Mouse (Mus musculus) liver, embryonic 14.5 days (tissue): ENCODE results near the gene Cyp11a1. TPM values are rescaled to one million over a fixed set of nuclear protein-coding genes. Genes with fewer than 3 reads are reported as not detected.

Experiments used
- ATAC-seq: fragments of 200-750 bp; cut with Nextera tagmentation; 2 replicates; pipeline ENCODE4 v1.8.0; 2017; ENCODE audit warnings: moderate number of reproducible peaks, mild to moderate bottlenecking, moderate library complexity; ENCODE audit not compliant: insufficient read depth
- DNase-seq, 3 experiments: peaks; one replicate each; pipeline ENCODE4 v3.0.0-alpha.2; 2012 to 2013; ENCODE audit warnings: low read depth in 3 of 3, low spot score in 3 of 3
- H3K27ac ChIP-seq: fragments of 300-500 bp; sonication (generic); 2 replicates; pipeline ENCODE4 v1.5.1; 2014; ENCODE audit warnings: moderate library complexity, mild to moderate bottlenecking, control low read depth, inconsistent platforms
- H3K27me3 ChIP-seq: fragments of 300-500 bp; sonication (generic); 2 replicates; pipeline ENCODE4 v1.6.1; 2014; ENCODE audit warnings: mild to moderate bottlenecking, low read length, moderate library complexity; ENCODE audit not compliant: control insufficient read depth, insufficient read depth
- H3K36me3 ChIP-seq: fragments of 300-500 bp; sonication (generic); replicated peaks from 2 replicates; pipeline ENCODE4 v1.6.1; 2014; ENCODE audit warnings: low read depth; ENCODE audit not compliant: control insufficient read depth, insufficient read depth
- H3K4me1 ChIP-seq, 2 experiments: fragments of 200-500 bp in 1 of 2; fragments of 300-500 bp in 1 of 2; sonication (generic) in 1 of 2; replicated peaks; 2 replicates each; pipeline ENCODE4 v1.6.1; 2012 to 2014; ENCODE audit warnings: antibody characterized with exemption in 1 of 2, inconsistent platforms in 1 of 2, low read length in 1 of 2; ENCODE audit not compliant: control insufficient read depth in 2 of 2, insufficient read depth in 2 of 2
- H3K4me2 ChIP-seq: fragments of 300-500 bp; sonication (generic); 2 replicates; pipeline ENCODE4 v1.6.1; 2014; ENCODE audit warnings: low read depth, mild to moderate bottlenecking, control low read depth, moderate library complexity
- H3K4me3 ChIP-seq, 2 experiments: fragments of 200-500 bp in 1 of 2; fragments of 300-500 bp in 1 of 2; sonication (generic) in 1 of 2; 2 replicates each; pipeline ENCODE4 v1.5.1; 2012 to 2014; ENCODE audit warnings: low read depth in 2 of 2, low read length in 2 of 2, mild to moderate bottlenecking in 2 of 2, control low read depth in 1 of 2, inconsistent platforms in 1 of 2, moderate library complexity in 1 of 2; ENCODE audit not compliant: insufficient read depth in 1 of 2
- H3K9ac ChIP-seq: fragments of 300-500 bp; sonication (generic); replicated peaks from 2 replicates; pipeline ENCODE4 v1.6.1; 2014; ENCODE audit warnings: mild to moderate bottlenecking, control low read depth, moderate library complexity
- H3K9me3 ChIP-seq: fragments of 300-500 bp; sonication (generic); 2 replicates; pipeline ENCODE4 v1.6.1; 2016; ENCODE audit warnings: low read length, mixed read lengths; ENCODE audit not compliant: control insufficient read depth
- CTCF ChIP-seq: IDR thresholded peaks from 2 replicates; pipeline ENCODE4 v1.5.1; 2016; ENCODE audit warnings: antibody characterized with exemption, low read depth, control low read depth
- EP300 ChIP-seq: IDR thresholded peaks from 2 replicates; pipeline ENCODE4 v1.6.1; 2016; ENCODE audit warnings: antibody characterized with exemption, low read depth
- WGBS: fragments of 180-500 bp; shearing (Covaris S2); extraction: QIAGEN DNeasy Blood & Tissue Kit; methylation state at CpG from one replicate; pipeline ENCODE4 v1.1.7; 2014; ENCODE audit not compliant: insufficient replicate concordance; 5-methylcytosine and 5-hydroxymethylcytosine counted together
- polyA plus RNA-seq, 2 experiments: library from polyadenylated mRNA; depleted of rRNA in 1 of 2; stranded (reverse) in 1 of 2; unstranded in 1 of 2; fragments of >200 nt; fragmentation: Nextera tagmentation in 1 of 2; extraction: Ambion mirVana in 1 of 2; gene quantifications; 2 replicates each; pipeline versions ENCODE4 v1.2.1 to v1.2.3; 2012 to 2014

Cyp11a1 gene
- polyA plus RNA-seq, 2 experiments: 0.37 to 0.55 TPM

- Histone ChIP-seq H3K9ac (no peak overlapping the region), H3K36me3 (no peaks in the 10 kb centered on the region), H3K4me1 (no peaks in the 10 kb centered on the region), H3K27me3 (no peaks in the 10 kb centered on the region), H3K4me2 (no peak overlapping the region), H3K27ac (no peak overlapping the region), H3K4me3 (no peak overlapping the region), H3K9me3 (no peaks in the 10 kb centered on the region)
- ATAC-seq (no peak), DNase-seq (no peak)
- TF ChIP-seq EP300 (no peak), CTCF (no peak)
- 65% methylated on average over 1 of the region's 1 CpGs for WGBS
These were observed 47.8 kb downstream of the Cyp11a1 start for GRCm38 (mm10) chr9:58054032-58054431.

GRCm38 (mm10) chr9:58055666-58056065 is 49.5 kb downstream of the Cyp11a1 start:
- Histone ChIP-seq H3K36me3 (no peaks in the 10 kb centered on the region), H3K4me3 (no peak overlapping the region), H3K4me1 (no peaks in the 10 kb centered on the region), H3K27ac (no peak overlapping the region), H3K4me2 (no peak overlapping the region), H3K9me3 (no peaks in the 10 kb centered on the region), H3K9ac (no peak overlapping the region), H3K27me3 (no peaks in the 10 kb centered on the region)
- WGBS: 58% methylated on average over 5 of the region's 5 CpGs
- no peak for ATAC-seq
- no peak for DNase-seq
- TF ChIP-seq EP300: no peak
- TF ChIP-seq CTCF: no peak

- 0 out of 4 replicates have a peak, but pooled peaks cover 0 to 2% of the 10 kb centered on the region in 2 experiments for H3K4me1 ChIP-seq
- no peak for TF ChIP-seq CTCF
- TF ChIP-seq EP300: no peak
- no peak overlapping the region for H3K27ac ChIP-seq
- ATAC-seq: no peak
- WGBS: 18% methylated on average over 1 of the region's 1 CpGs
- H3K27me3 ChIP-seq: no peaks in the 10 kb centered on the region
- H3K4me3 ChIP-seq: no peak overlapping the region
- no peak overlapping the region for H3K4me2 ChIP-seq
- no peak for DNase-seq
- H3K9ac ChIP-seq: no peak overlapping the region
- no peaks in the 10 kb centered on the region for H3K9me3 ChIP-seq
- H3K36me3 ChIP-seq: no peaks in the 10 kb centered on the region
These were observed 53.7 kb downstream of the Cyp11a1 start for GRCm38 (mm10) chr9:58059920-58060319.

GRCm38 (mm10) chr9:58060677-58061667 is 54.8 kb downstream of the Cyp11a1 start:
- H3K27ac ChIP-seq: no peak overlapping the region
- no peaks in the 10 kb centered on the region for H3K9me3 ChIP-seq
- 5% methylated on average over 23 of the region's 23 CpGs for WGBS
- H3K4me1 ChIP-seq: 0 out of 4 replicates have a peak, but pooled peaks cover 0 to 2% of the 10 kb centered on the region in 2 experiments
- no peak overlapping the region for H3K9ac ChIP-seq
- H3K36me3 ChIP-seq: no peaks in the 10 kb centered on the region
- no peak overlapping the region for H3K4me2 ChIP-seq
- TF ChIP-seq EP300 (no peak), CTCF (no peak)
- DNase-seq: no peak
- no peak for ATAC-seq
- no peaks in the 10 kb centered on the region for H3K27me3 ChIP-seq
- no peak overlapping the region for H3K4me3 ChIP-seq

GRCm38 (mm10) chr9:58063531-58063930 is 57.3 kb downstream of the Cyp11a1 start, which contains the start of gene Stra6:
Gene Stra6 (plus strand): TSS chr9:58063788.
- H3K36me3 ChIP-seq: no peaks in the 10 kb centered on the region
- no peaks in the 10 kb centered on the region for H3K9me3 ChIP-seq
- no peak for ATAC-seq
- TF ChIP-seq CTCF (no peak), EP300 (no peak)
- no peak for DNase-seq
- H3K4me2 ChIP-seq: no peak within 1 kb of the TSS
- no peak within 1 kb of the TSS for H3K9ac ChIP-seq
- H3K4me3 ChIP-seq: no peak within 1 kb of the TSS
- 0 out of 4 replicates have a peak, but pooled peaks cover 0 to 2% of the 10 kb centered on the region in 2 experiments for H3K4me1 ChIP-seq
- H3K27me3 ChIP-seq: no peaks in the 10 kb centered on the region
- no peak within 1 kb of the TSS for H3K27ac ChIP-seq
- 5% methylated on average over 3 of the region's 3 CpGs for WGBS
